Mouse (Mus musculus): ENCODE data around the gene Ano4.

DNA sequence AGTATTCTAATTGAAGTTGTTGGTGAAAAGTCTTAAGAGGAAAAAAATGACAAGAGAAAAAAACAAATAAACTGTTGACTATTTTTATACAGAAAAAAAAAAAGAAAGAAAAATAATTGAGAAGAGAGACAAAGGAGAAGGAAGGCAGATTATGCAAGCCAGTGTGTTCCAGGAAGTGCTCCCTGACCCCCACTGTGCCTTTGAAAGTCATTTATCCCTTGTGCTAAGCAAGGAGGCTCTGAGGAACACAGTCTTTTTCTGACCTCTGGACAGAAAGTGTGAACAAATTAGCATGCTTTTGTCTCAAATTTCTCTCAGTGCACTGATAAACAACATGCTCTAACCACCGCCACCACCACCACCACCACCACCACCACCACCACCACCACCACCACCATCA lies 14.3 kb downstream of the Ano4 start:
- no peak for TF ChIP-seq POLR2A (IDR thresholded peaks at IDR 0.05; ENCODE audit: borderline replicate concordance, extremely low read depth, insufficient read depth, insufficient read length, poor library complexity, severe bottlenecking)
- no peak for TF ChIP-seq CTCF (IDR thresholded peaks at IDR 0.05; ENCODE audit: borderline replicate concordance, extremely low read depth, insufficient read depth, insufficient read length)
